Mouse (Mus musculus): ENCODE measurements at regions not wholly inside any gene's neighbourhood (a gene's known extent, or its start where the extent isn't known, plus 50 kb on each side); places are given as distances from the start of the nearest gene placed in this dataset.

DNA sequence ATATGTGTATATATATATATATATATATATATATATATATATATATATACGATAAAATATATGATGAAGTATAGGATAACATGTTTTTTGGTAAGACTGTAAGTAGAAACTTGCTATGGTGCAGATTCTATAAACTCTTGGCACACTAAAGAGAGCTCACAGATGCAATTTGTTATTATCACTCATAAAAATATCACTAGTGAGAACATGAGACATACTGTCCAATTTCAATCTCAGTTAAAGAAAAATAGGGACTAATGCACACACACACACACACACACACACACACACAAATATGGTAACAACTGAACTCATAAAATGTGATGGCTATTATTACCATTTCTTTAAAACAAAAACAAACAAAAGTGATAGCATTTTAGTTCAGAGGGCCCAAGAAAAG, 292.0 kb downstream of the Cd47 start:
- DNase-seq (ENCODE audit: low spot score): no peak

DNA sequence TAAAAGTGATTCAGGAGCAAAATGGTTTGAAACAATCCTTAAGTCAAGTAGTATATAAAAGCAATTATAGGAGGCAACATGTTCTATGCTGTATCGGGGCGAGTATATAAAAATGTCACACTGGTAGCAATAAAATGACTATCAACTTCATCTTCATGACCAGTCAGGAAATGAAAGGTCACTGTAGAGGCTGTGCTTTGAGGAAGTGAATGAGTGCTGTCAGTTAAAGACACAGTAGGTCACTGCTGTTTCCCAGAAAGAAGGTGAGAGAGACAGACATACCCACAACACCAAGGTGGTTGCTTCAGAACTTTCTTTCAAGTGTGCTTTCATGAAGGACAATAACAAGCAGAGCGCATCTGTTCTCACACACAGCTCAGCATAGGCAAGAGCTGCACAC, 292.4 kb downstream of the Cd47 start:
- no peak for DNase-seq (ENCODE audit: low spot score)

DNA sequence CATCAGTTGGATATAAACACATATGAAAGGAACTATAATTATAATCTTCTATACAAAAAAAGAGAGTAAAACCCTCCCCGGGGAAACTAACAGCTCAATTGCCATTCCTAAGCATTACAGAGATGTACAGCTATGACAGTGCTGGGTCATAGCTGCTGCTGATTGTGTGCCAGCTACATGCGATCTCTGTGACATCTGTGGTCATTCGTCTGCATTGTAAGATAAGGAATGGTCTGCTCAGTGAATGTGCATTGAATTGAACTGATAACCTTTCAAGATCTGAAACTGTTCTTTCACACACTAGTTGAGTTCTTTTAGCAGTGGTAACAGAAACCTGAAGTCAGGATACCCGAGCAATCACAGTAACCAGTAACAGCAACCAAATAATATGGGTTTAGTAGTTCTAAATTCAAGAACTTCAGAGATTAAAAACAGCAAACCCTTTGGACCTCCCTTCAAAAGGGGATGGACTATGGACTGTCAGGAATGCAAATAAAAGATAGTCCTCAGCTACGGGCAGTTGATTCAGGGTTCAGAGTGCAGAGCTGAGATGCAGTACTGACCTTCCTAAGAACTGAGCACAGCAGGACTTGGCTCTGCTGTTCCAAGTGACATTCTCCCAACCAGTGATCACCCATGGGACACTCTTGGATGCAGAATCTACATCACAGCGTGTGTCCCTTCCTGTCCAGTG, 295.7 kb downstream of the Cd47 start:
- no peak for DNase-seq (ENCODE audit: low spot score)

DNA sequence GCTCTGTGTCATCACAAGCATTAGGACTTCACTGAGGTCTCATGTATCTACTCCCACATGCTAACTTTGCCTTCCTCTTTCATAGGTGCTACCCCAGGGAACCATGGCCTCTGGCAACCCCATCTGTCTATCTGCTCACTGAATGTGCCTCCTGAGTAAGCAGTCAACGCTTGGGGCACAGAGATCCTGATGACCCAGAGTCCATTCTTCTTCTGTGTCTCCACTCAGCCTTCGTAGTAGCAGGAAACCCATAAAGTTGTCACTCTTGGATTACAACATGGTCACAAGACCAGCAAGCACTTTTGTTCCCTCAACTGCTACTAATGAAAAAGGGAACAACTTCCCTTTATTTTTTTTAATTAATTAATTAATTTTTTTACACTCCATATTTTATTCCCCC, 296.2 kb downstream of the Cd47 start:
- no peak for DNase-seq (ENCODE audit: low spot score)

DNA sequence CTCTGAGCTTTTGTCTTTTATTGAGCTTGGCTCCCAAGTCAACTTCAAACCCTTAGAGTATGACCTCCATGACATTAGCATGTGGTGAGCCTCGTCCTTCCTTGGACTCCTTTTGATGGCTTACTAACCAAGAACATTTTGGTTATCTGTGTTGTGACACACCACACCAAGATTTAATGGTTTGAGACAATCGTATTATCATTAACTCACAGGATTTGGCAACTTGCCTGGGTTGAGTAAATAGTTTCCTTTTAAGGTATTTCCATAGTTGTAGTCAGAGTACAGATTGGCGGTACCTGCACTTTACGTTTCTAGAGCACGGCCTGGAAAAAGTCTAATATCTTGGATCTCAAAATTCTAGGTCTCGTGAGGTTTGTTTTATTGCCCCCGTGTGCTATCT, 303.0 kb downstream of the Cd47 start:
- no peak for DNase-seq (ENCODE audit: low spot score)

DNA sequence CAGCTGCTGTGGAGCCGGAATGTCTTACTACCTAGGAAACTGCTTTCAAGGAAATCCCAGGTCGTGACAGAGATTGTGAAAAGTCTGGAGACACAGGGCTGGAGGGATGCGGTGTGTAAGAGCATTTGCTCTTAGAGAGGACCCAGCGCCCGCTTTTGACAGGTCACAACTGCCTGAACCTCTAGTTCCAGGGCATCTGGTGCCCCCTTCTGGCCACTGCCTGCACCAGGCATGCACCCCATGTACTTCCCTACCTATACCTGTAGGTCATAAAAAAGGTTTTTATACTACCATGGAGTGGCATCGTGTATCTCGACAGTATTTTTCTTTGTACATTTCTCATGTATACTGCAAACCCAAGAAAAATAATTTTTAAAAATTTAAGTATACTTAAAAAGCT, 314.0 kb downstream of the Bbx start:
- DNase-seq (ENCODE audit: low spot score): no peak

DNA sequence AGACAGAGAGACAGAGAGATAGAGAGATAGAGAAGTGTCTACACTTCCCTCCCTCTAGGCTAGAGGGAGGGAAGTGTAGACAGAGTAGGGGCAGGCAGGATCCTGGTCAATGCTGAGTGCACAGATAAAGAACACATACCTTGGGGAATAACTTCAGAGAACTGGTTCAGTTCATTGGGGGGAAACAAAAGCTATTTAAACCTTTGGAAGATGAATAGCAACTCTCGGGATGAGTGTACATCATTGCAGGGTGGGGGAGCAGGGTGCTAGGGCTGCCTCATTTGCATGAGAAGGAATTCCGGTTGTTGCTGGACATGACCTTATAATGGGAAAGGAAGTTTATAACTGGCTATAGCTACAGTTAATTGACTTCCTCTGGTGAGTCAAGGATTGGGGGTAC, 309.7 kb downstream of the Bbx start:
- DNase-seq (ENCODE audit: low spot score): no peak

DNA sequence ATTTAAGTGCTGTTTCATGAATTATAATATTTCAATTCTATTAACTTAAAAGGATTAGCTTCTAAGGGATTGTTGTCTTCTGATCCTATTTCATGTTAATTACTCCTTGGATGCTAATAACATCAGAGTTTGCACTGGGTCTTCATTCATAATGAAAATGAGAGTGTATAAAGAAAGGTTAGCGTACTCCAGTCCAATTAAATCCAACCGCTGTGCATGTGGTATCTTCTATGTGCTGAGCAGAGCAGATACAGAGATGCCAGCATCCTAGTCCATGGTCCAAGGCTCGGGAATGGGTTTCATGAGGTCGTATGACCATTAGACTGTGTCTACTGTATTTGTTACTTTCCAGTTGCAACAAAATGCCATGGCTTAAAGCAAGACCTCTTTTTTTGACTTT, 307.5 kb downstream of the Bbx start:
- DNase-seq (ENCODE audit: low spot score): no peak

DNA sequence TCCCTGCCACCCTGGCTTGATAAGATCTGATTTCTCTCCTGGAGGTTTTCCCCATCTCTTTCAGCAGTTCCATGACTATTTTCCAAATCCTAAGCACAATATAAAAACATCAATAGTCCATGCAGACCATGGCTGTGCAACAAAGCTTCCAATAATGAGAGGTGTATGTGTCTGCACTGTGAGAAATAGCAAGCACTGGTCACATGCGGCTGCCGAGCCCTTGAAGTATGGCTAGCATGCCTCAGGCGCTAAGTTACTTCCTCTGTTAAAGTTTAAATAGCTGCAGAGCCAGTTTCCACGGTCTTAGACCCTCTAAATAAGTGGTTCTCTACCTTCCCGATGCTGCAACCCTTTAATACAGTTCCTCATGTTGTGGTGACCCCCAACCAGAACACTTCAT, 306.6 kb downstream of the Bbx start:
- DNase-seq (ENCODE audit: low spot score): no peak

DNA sequence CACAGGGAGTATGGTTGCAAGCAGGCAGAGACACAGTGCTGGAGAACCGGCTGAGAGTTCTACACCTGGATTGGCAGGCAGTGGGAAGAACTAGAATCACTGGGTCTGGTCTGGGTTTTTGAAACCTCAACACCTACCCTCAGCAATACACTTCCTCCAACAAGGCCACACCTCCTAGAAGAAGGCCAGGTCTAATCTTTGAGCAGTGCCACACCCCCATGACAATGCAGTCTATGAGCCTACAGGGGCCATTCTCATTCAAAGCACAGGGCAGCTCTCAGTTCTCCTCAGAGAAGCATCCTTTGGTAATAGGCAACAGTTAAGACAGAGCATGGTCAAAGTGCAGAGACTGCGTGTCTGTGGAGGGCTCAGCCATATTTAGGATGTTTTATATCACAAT, 300.8 kb downstream of the Bbx start:
- DNase-seq (ENCODE audit: low spot score): no peak

Measured in ovary, postnatal 36 days (tissue).